Mouse (Mus musculus) myocyte (in vitro differentiated cells): ENCODE results near the gene Wdcp.

Experiments
- MAX ChIP-seq: IDR thresholded peaks from one replicate; pipeline ENCODE4 v1.6.1; 2011; ENCODE audit warnings: low read depth, mild to moderate bottlenecking, control low read depth
- MYOD1 ChIP-seq, 3 experiments: IDR thresholded peaks; one replicate each; pipeline ENCODE4 v1.6.1; 2011; ENCODE audit warnings: control low read depth in 2 of 3, low read depth in 2 of 3, mild to moderate bottlenecking in 2 of 3, moderate library complexity in 1 of 3; ENCODE audit not compliant: insufficient read length in 2 of 3, control insufficient read depth in 1 of 3
- MYOG ChIP-seq, 3 experiments: IDR thresholded peaks; one replicate each; pipeline ENCODE4 v1.6.1; 2011; ENCODE audit warnings: control low read depth in 2 of 3, low read depth in 2 of 3, mild to moderate bottlenecking in 2 of 3; ENCODE audit not compliant: insufficient read length in 2 of 3, control insufficient read depth in 1 of 3, insufficient read depth in 1 of 3
- POLR2A ChIP-seq: IDR thresholded peaks from one replicate; pipeline ENCODE4 v1.6.1; 2011; ENCODE audit warnings: low read depth, mild to moderate bottlenecking, control low read depth, moderate library complexity; ENCODE audit not compliant: insufficient read length
- POLR2AphosphoS2 ChIP-seq: IDR thresholded peaks from one replicate; pipeline ENCODE4 v1.6.1; 2011; ENCODE audit warnings: low read depth, control low read depth; ENCODE audit not compliant: insufficient read length
- REST ChIP-seq: IDR thresholded peaks from one replicate; pipeline ENCODE4 v1.6.1; 2011; ENCODE audit warnings: mild to moderate bottlenecking, control low read depth, moderate library complexity; ENCODE audit not compliant: insufficient read depth, insufficient read length
- TCF12 ChIP-seq: IDR thresholded peaks from one replicate; pipeline ENCODE4 v1.6.1; 2011; ENCODE audit warnings: mild to moderate bottlenecking, control low read depth; ENCODE audit not compliant: poor library complexity, insufficient read depth, severe bottlenecking
- TCF3 ChIP-seq: IDR thresholded peaks from one replicate; pipeline ENCODE4 v1.6.1; 2011; ENCODE audit warnings: low read depth, control low read depth; ENCODE audit not compliant: insufficient read length
- USF1 ChIP-seq: IDR thresholded peaks from one replicate; pipeline ENCODE4 v1.6.1; 2011; ENCODE audit warnings: low read depth, mild to moderate bottlenecking, control low read depth, moderate library complexity

DNA sequence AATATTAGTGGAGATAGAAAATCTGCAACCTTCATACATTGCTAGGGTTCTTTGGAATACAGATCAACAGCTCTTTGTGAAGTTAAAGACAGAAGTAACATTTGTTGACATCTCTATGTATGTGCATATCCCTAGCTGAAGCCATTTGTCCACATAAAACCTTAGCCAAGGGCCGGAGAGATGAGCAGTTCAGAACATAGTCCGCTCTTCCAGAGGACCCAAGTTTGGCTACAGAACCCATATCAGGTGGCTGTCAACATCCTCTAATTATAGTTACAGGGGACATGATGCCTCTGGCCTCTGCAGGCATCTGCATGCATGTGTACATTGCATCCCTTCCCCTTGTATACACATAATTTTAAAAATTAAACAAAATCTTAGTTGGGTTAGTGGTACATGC, 46.1 kb downstream of the Wdcp start:
- TF ChIP-seq POLR2A (no peak), TCF12 (no peak), POLR2AphosphoS2 (no peak), REST (no peak), USF1 (no peak), MAX (no peak), TCF3 (no peak), MYOD1 (IDR thresholded peaks at IDR 0.05; ENCODE audit: control insufficient read depth in 1 of 3, insufficient read length in 2 of 3, low read depth in 2 of 3) (no peak), MYOG (IDR thresholded peaks at IDR 0.05; ENCODE audit: control insufficient read depth in 1 of 3, insufficient read depth in 1 of 3, insufficient read length in 2 of 3, low read depth in 2 of 3) (no peak)
